Mouse (Mus musculus): ENCODE measurements around the gene Gm36864. TPM values are rescaled to one million over a fixed set of nuclear protein-coding genes. Genes with fewer than 3 reads are reported as not detected.

Gene Gm36864
- total RNA-seq, 2 experiments from 2014 or later = not detected

Other genes with a start within 250 kb of the Gm36864 start
- not detected for gene Klk1b11, start 240.3 kb upstream of the Gm36864 start, total RNA-seq (2021)
- gene Klk1b26, start 224.0 kb upstream of the Gm36864 start, total RNA-seq (2021) = not detected
- gene Klk1b27, start 183.9 kb upstream of the Gm36864 start, total RNA-seq (2021) = not detected
- not detected for gene Klk1b21, start 133.8 kb upstream of the Gm36864 start, total RNA-seq (2021)
- gene Klk1b22, start 123.5 kb upstream of the Gm36864 start, total RNA-seq (2021) = not detected
- not detected for gene Klk1b16, start 99.4 kb upstream of the Gm36864 start, total RNA-seq (2021)
- not detected for gene Klk1b24, start 47.9 kb upstream of the Gm36864 start, total RNA-seq (2021)
- gene Klk1b3, start 38.0 kb upstream of the Gm36864 start, total RNA-seq (2021) = not detected
- not detected for gene Klk1b4, start 28.7 kb upstream of the Gm36864 start, total RNA-seq (2021)
- gene Klk1b5, start 20.2 kb upstream of the Gm36864 start, total RNA-seq (2021) = not detected
- gene Klk1, start 10.8 kb upstream of the Gm36864 start, total RNA-seq (2021) = under 1 TPM in 1 of 2 experiments, not detected in 1; 0.32 TPM
- 1 to 10 TPM in 1 of 2 experiments, under 1 TPM in 1; 0.70 to 1.2 TPM for gene 1700028J19Rik, start 10.5 kb downstream of the Gm36864 start, total RNA-seq (2021)
- gene 2410002F23Rik, start 10.5 kb downstream of the Gm36864 start, total RNA-seq (2021) = 100 to 1,000 TPM in 1 of 2 experiments, 10 to 100 TPM in 1; 65.0 to 100 TPM
- not detected for gene Acp4, start 21.2 kb downstream of the Gm36864 start, total RNA-seq (2021)
- gene Gm15517, start 25.3 kb downstream of the Gm36864 start, total RNA-seq (2021) = not detected
- gene Clec11a, start 70.7 kb downstream of the Gm36864 start, total RNA-seq (2021) = 1 to 10 TPM; 3.8 to 4.4 TPM
- gene Shank1, start 74.1 kb downstream of the Gm36864 start, total RNA-seq (2021) = 10 to 100 TPM in 1 of 2 experiments, 1 to 10 TPM in 1; 7.7 to 10.0 TPM
- gene Syt3, start 147.9 kb downstream of the Gm36864 start, total RNA-seq (2021) = 1 to 10 TPM; 4.7 to 6.9 TPM
- gene 1700008O03Rik, start 149.6 kb downstream of the Gm36864 start, total RNA-seq (2021) = 1 to 10 TPM in 1 of 2 experiments, under 1 TPM in 1; 0.86 to 1.0 TPM
- gene Lrrc4b, start 192.8 kb downstream of the Gm36864 start, total RNA-seq (2021) = 1 to 10 TPM; 5.0 to 7.3 TPM
- not detected for gene Aspdh, start 229.2 kb downstream of the Gm36864 start, total RNA-seq (2021)
- 10 to 100 TPM; 40.0 to 42.6 TPM for gene Josd2, start 231.8 kb downstream of the Gm36864 start, total RNA-seq (2021)

All from adrenal gland, adult 18-20 months (tissue).